Mouse (Mus musculus) bone marrow, adult 2 months (tissue): ENCODE measurements at regions not wholly inside any gene's neighbourhood (a gene's known extent, or its start where the extent isn't known, plus 50 kb on each side); places are given as distances from the start of the nearest gene placed in this dataset.

Source experiments
- H3K27ac ChIP-seq: fragments of 200-500 bp; 2 replicates; pipeline ENCODE4 v1.5.1; 2012; ENCODE audit warnings: low read depth, mild to moderate bottlenecking, control low read depth, inconsistent platforms, low read length; ENCODE audit not compliant: control insufficient read depth, poor library complexity, insufficient read depth
- H3K4me1 ChIP-seq: fragments of 200-500 bp; 2 replicates; pipeline ENCODE4 v1.6.1; 2011; ENCODE audit warnings: low read length; ENCODE audit not compliant: control insufficient read depth, insufficient read depth
- H3K4me3 ChIP-seq: fragments of 200-500 bp; replicated peaks from 2 replicates; pipeline ENCODE3; 2011; ENCODE audit warnings: mild to moderate bottlenecking, low read depth, low read length, control low read depth; ENCODE audit not compliant: control insufficient read depth
- CTCF ChIP-seq: fragments of 200-500 bp; IDR thresholded peaks from 2 replicates; pipeline ENCODE4 v1.5.1; 2011; ENCODE audit warnings: low read length, control low read depth; ENCODE audit not compliant: control insufficient read depth, insufficient read depth
- POLR2A ChIP-seq: fragments of 200-500 bp; IDR thresholded peaks from 2 replicates; pipeline ENCODE4 v1.6.1; 2011; ENCODE audit warnings: low read depth, mild to moderate bottlenecking, control low read depth, low read length, borderline replicate concordance; ENCODE audit not compliant: control insufficient read depth
- WGBS: fragments of 180-500 bp; shearing (Covaris S2); methylation state at CpG from one replicate; pipeline ENCODE4 v1.1.7; 2018; 5-methylcytosine and 5-hydroxymethylcytosine counted together

DNA sequence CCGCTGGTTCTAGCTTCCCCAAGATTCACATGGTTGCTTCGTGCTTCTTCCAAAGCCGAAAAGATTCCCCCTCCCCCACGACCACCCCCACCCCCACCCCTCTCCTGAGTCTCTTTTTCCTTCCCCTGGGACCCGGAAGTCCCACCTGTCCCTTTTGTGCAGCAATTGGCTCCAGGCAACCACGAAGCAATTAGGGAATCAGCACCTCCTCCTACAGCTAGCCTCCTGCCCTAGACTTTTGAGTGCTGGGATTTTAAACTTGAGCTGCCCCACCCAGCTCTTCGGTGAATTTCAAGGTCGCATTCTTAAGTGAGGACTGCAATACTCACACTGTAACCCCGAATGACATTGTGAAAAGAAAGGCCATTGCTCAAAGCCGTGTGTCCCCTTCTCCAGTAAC, 445.9 kb downstream of the Etnk1 start:
- WGBS, result 73% methylated on average over 10 of the region's 10 CpGs
- TF ChIP-seq POLR2A (no peak), CTCF (no peak)

DNA sequence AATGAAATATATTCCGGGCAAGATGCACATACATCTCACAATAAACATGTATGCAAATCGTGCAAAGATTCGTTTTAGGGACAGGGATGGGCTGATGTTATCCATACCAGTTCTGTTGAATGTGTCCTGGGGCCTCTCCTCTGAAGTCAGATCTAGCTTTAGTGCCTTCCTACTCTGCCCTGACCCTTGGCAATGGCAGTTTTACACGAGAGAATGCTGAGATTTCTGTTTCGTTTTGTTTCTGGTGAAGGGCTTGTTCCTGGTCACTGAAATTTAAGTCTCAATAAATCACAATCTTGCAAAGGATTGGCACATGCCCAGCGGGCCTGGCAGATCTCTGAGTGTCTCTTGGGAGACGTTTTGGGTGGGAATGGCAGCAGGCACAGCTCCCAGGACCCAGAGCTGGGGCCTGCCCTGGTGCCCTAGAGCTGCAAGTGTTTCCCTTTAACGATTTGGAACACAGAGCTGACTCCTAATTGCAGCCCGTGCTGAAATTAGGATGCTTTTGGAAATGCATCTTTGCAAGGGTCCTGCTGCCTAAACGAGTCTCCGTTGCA, 447.5 kb downstream of the Etnk1 start:
- H3K4me1 ChIP-seq, result no peaks in the 10 kb centered on the region; the same call in 1 of the 2 replicates
- 74% methylated on average over 11 of the region's 11 CpGs for WGBS
- H3K4me3 ChIP-seq, result no peak overlapping the region
- no peak overlapping the region for H3K27ac ChIP-seq
- TF ChIP-seq POLR2A, result no peak
- no peak for TF ChIP-seq CTCF

More for the DNA sequence above, 445.9 kb downstream of the Etnk1 start:
- H3K4me1 ChIP-seq, result no peaks in the 10 kb centered on the region; the same call in 1 of the 2 replicates
- no peak overlapping the region for H3K4me3 ChIP-seq
- H3K27ac ChIP-seq, result no peak overlapping the region

DNA sequence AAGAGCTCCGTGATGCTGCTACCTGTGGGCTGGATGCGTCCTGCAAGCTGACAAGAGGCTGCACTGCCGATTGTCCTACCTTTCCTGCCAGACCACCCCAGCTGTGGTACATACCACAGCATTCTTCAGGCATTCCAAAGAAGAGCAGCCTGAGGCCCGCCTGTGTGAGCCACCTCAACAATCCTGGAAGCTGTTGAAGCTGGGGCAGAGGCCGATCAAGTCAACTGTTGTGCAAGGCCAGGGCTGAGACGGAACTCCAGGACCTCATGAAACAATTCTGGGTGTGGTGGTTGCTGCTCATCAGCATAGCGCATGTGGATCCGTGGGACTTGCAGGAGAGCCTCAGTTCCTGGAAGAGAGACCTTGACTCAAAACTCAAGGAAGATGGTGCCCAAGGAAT, 448.3 kb downstream of the Etnk1 start:
- no peak overlapping the region for H3K27ac ChIP-seq
- H3K4me1 ChIP-seq, result no peaks in the 10 kb centered on the region; the same call in 1 of the 2 replicates
- no peak overlapping the region for H3K4me3 ChIP-seq
- TF ChIP-seq CTCF, result no peak
- TF ChIP-seq POLR2A, result no peak
- 80% methylated on average over 8 of the region's 8 CpGs for WGBS

DNA sequence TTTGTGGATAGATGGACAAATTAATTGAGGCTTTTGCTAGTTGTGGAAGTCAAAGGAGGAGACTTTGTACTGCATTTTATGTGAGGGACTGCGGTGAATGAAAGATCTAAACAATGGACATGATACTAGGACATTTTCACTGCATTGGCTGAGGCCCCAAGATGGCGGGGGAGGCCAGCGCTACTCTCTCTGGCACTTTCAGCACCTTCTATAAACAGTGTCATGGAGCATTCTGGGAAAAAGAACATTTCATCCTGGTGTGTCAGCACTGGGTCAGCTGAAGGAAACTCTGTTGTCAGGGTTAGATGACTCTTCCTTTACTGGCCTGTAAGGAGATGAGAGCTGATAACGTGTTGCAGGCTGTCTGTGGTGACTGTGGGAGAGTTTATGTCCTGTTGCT, 449.4 kb downstream of the Etnk1 start:
- 77% methylated on average over 4 of the region's 4 CpGs for WGBS

DNA sequence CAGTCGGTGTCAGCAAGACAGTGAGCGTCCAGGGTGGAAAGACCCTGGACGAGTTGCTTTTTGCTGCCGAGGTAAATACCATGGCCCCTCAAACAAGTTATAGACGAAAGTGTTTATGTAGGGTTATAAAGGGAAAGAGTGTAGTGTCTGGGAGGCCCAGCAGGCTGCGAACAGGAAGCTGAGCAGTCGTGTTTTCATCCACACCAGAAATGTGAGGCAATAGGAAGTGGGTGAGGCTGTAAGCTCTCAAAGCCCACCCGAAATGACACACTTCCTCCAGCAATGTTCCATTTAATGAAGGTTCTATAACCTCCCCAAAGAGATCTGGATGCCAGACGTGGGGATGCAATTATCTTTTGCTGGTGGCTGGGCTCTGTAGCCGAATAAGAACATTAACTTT, 451.5 kb downstream of the Etnk1 start:
- TF ChIP-seq POLR2A (no peak), CTCF (no peak)
- H3K4me3 ChIP-seq, result no peak overlapping the region
- H3K4me1 ChIP-seq, result no peaks in the 10 kb centered on the region; the same call in 1 of the 2 replicates
- H3K27ac ChIP-seq, result no peak overlapping the region
- WGBS, result 45% methylated on average over 10 of the region's 10 CpGs

More for the DNA sequence above, 449.4 kb downstream of the Etnk1 start:
- Histone ChIP-seq H3K4me3 (no peak overlapping the region), H3K4me1 (no peaks in the 10 kb centered on the region; the same call in 1 of the 2 replicates), H3K27ac (no peak overlapping the region)
- no peak for TF ChIP-seq CTCF
- no peak for TF ChIP-seq POLR2A

DNA sequence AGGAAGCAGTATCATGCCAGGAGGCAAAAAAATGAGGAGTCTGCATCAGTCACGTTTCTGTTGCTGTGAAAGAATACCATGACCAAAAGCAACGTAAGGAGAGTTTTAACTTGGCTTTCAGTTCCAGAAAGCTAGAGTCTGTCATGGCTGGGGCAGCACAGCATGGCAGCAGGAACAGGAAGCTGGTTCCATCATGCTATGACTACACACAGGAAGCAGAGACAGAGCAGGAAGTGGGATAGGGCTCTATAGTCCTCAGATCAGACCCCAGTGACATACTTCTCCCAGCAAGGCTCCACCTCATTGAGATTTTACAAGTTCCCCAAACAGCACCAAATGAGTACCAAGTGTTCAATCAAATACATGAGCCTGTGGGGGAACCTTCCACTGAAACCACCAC, 453.6 kb downstream of the Etnk1 start:
- 55% methylated on average over 2 of the region's 2 CpGs for WGBS
- Histone ChIP-seq H3K4me1 (no peaks in the 10 kb centered on the region; the same call in 1 of the 2 replicates), H3K27ac (no peak overlapping the region), H3K4me3 (no peak overlapping the region)
- TF ChIP-seq POLR2A (no peak), CTCF (no peak)

DNA sequence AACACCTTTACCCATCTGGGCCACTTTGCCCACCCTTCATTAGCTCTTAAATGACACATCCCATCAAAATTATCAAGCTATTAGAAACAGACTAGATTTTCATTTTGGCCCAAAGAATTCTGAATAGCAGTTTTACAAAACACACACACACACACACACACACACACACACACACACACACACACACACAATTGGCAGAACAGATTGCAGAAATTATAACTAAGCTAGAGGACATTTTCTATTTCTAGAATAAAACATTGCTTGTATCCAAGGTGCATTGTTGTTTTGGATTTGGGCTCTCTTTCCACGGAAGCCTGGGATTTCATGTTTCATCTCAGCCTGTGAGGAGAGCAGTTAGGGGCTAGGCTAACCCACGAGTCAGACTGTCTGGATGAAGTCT, 455.1 kb downstream of the Etnk1 start:
- H3K4me3 ChIP-seq, result no peak overlapping the region
- no peak overlapping the region for H3K27ac ChIP-seq
- TF ChIP-seq CTCF (no peak), POLR2A (no peak)
- WGBS, result 78% methylated on average over 2 of the region's 2 CpGs
- no peaks in the 10 kb centered on the region; the same call in 1 of the 2 replicates for H3K4me1 ChIP-seq

DNA sequence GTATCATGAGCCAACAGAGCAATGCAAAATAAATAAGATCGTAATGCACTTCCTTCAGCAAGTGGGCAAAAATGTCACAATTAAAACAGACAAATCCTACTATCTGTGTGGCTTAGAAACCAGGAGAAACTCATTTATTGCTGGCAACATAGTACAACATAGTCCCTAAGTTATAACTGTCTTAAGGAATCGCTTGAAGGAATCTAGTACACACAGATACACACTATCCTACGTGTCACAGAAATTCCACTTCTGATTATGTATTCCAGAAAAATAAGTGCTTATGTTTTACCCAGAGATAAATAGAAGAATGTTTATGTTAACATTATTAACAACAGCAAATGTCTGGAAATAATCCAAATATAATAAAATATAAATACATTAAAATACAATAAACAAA, 457.9 kb downstream of the Etnk1 start:
- TF ChIP-seq POLR2A, result no peak
- no peak for TF ChIP-seq CTCF
- Histone ChIP-seq H3K4me1 (no peaks in the 10 kb centered on the region), H3K4me3 (no peak overlapping the region), H3K27ac (no peak overlapping the region)
- 84% methylated on average over 3 of the region's 3 CpGs for WGBS

DNA sequence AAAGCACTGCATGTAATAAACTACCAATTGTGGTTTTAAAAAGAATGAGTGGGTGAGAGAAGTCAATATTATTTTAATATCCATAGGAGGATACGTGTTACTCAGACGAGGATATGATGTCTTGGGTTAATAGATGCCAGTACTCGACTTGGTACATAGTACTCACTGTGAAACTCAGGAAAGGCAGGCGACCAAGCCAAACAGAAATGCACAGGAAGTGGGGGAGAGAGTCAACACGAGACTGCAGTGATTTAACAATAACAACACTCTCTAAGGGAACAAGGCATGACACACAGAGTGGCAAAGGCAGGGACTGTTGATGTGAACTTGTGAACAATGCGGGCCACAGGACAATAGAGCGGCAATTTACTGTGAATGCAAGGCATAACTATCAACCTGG, 464.6 kb downstream of the Etnk1 start:
- 47% methylated on average over 7 of the region's 7 CpGs for WGBS
- H3K4me1 ChIP-seq, result no peaks in the 10 kb centered on the region; the same call in 1 of the 2 replicates
- no peak for TF ChIP-seq POLR2A
- TF ChIP-seq CTCF, result no peak
- H3K4me3 ChIP-seq, result no peak overlapping the region
- H3K27ac ChIP-seq, result no peak overlapping the region
